Mouse (Mus musculus): Measurements from ENCODE around the gene Tnfrsf13c.

Tnfrsf13c gene

GRCm38 (mm10) chr15:82229542-82230045, 5.4 kb upstream of the Tnfrsf13c start:
- DNase-seq: no peak

DNA sequence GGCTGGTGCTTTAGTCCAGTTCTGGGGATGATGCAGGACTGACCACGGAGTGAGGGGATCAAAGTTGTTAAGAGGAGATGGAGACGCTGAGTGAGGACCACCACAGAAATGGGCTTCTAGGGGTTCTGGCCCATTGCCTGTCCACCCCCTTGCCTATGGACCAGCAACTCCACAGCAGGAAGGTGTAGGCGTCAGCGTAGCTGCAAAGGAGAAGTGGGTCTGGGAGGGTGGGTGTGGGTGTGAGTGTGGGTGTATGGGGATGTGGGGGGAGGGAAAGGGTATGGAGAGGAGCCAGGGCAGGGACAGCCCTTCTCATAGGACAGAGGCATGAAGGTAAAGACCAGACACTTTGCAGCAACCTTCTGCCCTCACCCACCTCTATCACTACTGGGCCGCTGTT, 1.6 kb upstream of the Tnfrsf13c start:
- no peak for DNase-seq

- DNase-seq: no peak
Observed at GRCm38 (mm10) chr15:82224602-82225215, 540 bp upstream of the Tnfrsf13c start.

DNA sequence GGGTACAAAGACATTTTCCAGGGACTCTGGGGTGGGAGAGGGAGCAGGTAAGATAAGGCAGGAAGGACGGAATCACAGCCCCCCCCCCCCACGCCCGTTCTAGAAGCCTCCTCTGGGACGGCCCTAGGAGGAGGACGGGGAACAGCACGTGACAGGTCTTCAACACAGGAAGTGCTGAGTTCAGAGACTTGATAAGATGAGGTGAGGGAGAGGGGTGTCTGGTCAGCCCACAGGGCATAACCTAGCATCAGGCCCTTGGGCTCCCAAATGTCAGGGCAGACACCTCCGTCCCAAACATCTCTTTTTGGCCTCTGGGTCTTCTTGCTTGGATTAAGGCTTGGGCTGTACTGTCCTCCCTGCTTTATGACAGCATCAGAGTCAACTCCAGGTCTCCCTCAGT, 918 bp downstream of the Tnfrsf13c start:
- no peak for DNase-seq

- no peak for DNase-seq
Observed at GRCm38 (mm10) chr15:82221104-82221860, 2.9 kb downstream of the Tnfrsf13c start.

DNA sequence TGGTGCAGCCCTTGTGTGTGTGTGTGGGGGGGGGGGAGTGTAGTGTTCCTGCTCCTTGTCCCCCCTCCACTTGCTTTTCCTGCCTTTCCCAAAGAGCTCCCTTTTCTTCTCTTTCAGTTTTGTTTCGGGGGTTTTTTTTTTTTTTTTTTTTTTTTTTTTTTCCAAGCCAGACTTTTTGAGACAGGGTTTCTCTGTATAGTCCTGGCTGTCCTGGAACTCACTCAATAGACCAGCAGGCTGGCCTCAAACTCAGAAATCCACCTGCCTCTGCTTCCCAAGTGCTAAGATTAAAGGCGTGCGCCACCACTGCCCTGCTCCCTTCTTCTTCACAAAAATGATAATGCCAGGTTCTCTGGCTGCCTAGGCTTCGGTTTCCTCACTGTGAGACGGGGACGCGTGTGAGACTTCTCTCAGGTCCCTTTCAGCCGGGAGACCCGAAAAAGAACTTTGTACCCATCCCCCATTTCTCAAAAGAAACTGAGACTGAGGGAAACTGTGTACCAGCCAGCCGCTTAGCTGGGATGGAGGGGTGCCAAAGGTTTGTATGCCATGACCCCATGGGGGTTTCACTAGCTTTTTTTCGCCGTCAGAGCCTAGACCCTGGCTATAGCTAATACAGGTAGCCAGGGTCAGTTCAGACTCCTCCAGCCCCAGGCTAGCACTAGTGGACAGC, 4.0 kb downstream of the Tnfrsf13c start:
- no peak for DNase-seq

GRCm38 (mm10) chr15:82218778-82219666, 5.1 kb downstream of the Tnfrsf13c start:
- DNase-seq: no peak

- DNase-seq: no peak
Observed at GRCm38 (mm10) chr15:82217980-82218379, 6.2 kb downstream of the Tnfrsf13c start.

- DNase-seq: no peak
Observed at GRCm38 (mm10) chr15:82217039-82217438, 7.1 kb downstream of the Tnfrsf13c start.

- no peak for DNase-seq
Observed at GRCm38 (mm10) chr15:82216142-82216827, 7.9 kb downstream of the Tnfrsf13c start.

- no peak for DNase-seq
Observed at GRCm38 (mm10) chr15:82215332-82216046, 8.7 kb downstream of the Tnfrsf13c start.

- no peak for DNase-seq
Observed at GRCm38 (mm10) chr15:82213222-82213621, 10.9 kb downstream of the Tnfrsf13c start.

DNA sequence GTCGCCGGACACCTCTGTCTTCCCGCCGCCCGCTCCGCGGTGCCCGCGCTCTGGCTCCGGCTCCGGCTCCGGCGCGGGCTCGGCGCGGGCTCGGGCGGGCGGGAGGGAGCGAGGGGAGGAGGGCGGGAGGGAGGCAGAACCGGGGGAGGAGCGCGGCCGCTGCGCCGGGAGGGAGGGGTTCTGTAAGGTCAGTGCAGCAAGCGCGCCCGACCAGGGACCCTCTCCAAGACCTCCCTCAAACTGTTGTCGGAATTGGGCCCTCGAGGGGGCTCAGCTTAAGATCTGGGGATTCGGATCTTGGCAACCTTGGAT, 11.5 kb downstream of the Tnfrsf13c start, which contains the start of gene Shisa8:
Shisa8 (minus strand) TSS at position 64 of the 312 bp plus-strand sequence.
- DNase-seq: no peak

- DNase-seq: no peak
Observed at GRCm38 (mm10) chr15:82211911-82212751, 12.0 kb downstream of the Tnfrsf13c start.

DNA sequence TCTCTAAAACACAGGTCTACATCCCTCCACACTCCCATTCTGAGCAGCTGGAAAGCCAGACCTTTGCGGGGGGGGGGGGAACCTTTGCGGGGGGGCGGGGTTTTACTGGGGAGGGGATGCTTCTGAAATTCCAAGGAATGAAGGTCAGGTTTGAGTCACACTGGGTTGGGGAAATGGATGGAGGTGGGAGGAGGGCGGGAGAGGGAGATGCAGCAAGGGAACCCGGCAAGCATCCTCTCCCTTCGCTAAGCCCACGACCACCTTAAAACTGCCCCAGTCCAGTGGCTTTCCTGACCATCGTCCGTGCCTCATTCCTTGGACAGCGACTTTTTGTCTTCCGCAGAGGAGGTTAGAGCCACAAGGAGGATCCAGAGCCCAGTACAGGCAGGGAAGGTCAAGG, 12.9 kb downstream of the Tnfrsf13c start:
- no peak for DNase-seq

DNA sequence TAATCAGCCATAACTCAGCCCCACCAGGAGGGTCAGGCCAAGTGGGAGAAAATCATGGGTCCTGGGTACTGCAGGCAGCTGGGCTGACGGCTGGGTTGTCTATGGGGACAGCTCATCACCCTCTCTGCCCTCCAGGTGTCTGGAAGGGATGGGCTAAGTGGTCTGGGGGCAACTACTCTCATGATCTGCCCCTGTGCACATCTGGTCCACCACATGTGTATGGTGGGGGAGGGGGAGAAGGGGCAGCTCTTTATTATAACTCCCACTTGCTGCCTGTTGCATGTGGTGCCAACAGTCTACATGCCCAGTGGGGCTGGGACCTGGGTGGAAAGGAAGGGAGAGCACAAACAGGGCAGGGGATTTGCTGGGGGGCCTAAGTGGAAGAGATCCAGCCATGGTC, 13.4 kb downstream of the Tnfrsf13c start:
- DNase-seq: no peak

DNA sequence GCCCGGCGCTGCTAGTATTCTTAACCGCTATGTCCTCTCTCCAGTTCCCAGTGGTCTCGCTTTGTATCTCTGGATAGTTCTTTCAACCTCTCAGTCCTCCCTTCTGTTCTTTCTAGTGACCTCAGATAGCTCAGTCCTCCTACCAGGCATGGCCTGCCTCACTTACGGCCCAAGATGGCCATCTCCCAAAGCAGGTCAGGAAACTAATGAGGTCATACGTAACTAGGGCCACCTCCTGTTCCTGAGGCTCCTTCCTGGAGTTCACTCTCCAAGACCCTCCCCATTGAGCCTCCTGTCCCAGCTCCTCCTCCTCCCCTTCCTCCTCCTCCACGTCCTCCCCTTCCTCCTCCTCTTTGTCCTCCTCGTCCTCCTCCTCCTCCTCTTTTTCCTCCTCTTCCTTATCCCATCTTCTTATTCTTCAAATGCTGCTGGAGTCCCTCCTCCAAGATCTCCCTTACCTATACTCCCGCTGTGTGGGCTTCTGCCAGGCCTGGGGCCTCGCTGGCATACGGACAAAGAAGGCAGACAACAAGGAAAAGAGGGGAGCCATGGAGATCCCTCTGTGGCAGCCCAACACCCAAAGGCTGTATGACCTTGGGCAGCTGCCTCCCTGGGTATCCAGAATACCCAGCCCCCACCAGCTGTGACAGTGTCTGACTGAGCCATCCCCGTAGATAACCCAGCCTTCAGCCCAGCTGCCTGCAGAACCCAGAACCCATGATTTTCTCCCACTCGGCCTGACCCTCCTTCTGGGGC, 14.7 kb downstream of the Tnfrsf13c start:
- no peak for DNase-seq

- DNase-seq: no peak
Observed at GRCm38 (mm10) chr15:82208307-82208706, 15.9 kb downstream of the Tnfrsf13c start.

DNA sequence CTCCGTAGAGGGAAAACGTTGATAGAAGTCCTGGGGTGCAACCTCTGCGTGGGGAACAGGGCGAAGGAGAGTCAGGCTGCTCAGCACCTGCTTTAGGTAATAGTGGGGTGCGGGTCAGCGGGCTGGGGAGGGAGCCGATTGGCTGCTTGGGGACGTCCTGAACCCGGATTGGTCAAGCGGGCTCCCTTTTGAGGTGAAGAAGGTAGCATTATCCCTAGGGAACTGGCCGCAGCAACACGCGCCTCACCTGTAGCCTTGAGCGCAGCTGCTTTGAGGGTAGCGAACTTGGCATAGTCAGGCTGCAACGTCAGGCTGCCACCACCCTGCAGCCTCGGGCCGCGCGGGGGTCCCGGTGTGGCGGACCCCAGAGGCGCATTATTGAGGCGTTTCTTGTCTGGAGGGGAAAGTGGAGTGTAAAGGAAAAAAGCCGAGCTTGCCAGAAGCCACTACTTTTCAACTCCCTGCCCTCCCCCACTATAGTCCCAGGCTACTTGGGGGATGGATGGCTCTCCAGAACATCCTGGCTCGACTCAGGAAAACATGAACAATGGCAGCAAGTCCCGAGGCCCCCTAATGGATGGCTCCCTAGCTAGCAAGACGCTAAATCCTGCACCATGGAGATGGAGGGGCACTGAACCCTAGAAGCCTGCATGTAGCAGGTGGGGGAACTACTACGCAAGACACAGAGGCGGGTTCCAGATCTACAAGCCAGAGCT, 16.5 kb downstream of the Tnfrsf13c start:
- no peak for DNase-seq

Measured in thymus, postnatal 25 days (tissue).